Mouse (Mus musculus): ENCODE data around the gene Coasy. TPM values are rescaled to one million over a fixed set of nuclear protein-coding genes. Genes with fewer than 3 reads are reported as not detected.

The Coasy gene
- polyA plus RNA-seq, 1 experiment from 2014 or later, result 54.9 TPM

- Histone ChIP-seq H3K36me3 (ENCODE audit: control insufficient read depth, insufficient read depth, low read length) (peaks cover 23% of the 10 kb centered on the region), H3K27ac (ENCODE audit: low read depth, low read length) (no peak overlapping the region), H3K4me1 (ENCODE audit: control insufficient read depth, insufficient read depth, low read length) (no peaks in the 10 kb centered on the region), H3K9ac (ENCODE audit: low read length) (no peak overlapping the region), H3K4me2 (ENCODE audit: low read length) (no peak overlapping the region), H3K9me3 (replicated peaks; ENCODE audit: control insufficient read depth, low read length) (no peaks in the 10 kb centered on the region), H3K27me3 (replicated peaks; ENCODE audit: control insufficient read depth, insufficient read depth, low read length) (no peaks in the 10 kb centered on the region), H3K4me3 (ENCODE audit: low read depth, low read length) (no peak overlapping the region)
- ATAC-seq (no peak), DNase-seq (ENCODE audit: low spot score) (no peak)
- WGBS, result 84% methylated on average over 11 of the region's 11 CpGs
Observed at GRCm38 (mm10) chr11:101128996-101129577, 46.7 kb downstream of the Coasy start.

DNA sequence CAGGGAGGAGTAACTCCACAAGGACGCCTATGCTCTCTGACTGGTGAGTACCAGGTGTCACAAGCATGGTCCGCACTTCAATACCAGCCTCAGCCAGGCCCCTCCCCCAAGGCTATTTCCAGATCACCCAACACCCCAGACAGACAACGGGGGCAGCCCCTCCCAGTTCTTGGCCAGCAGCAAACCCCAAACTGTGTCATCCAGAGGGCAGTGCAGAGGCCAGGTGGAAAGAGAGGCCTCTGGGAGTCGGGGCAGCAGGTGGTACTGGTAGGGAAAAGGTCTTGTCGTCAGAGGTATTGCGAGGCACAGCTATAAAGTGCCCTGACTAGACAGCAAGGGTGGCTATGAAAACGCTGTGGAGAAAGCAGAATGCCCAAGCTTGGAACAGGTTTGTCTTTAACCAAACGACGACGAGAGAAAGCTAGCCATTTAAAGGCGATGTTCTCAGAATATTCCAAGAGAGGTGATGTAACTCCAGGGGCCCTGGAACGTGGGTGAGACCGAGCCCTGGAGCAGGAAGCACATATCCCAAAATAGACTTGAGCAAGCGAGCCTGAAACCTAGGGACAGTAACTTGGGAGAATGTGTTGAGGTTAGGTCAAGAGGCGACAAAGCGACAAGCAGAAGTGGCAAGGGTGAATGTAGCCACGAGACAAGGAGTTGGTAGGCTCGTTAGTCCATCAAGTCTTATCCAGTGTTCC, 47.8 kb downstream of the Coasy start:
- Histone ChIP-seq H3K27me3 (replicated peaks; ENCODE audit: control insufficient read depth, insufficient read depth, low read length) (no peaks in the 10 kb centered on the region), H3K4me2 (ENCODE audit: low read length) (no peak overlapping the region), H3K36me3 (ENCODE audit: control insufficient read depth, insufficient read depth, low read length) (peaks cover 17% of the 10 kb centered on the region), H3K9me3 (replicated peaks; ENCODE audit: control insufficient read depth, low read length) (no peaks in the 10 kb centered on the region), H3K27ac (ENCODE audit: low read depth, low read length) (no peak overlapping the region), H3K4me1 (ENCODE audit: control insufficient read depth, insufficient read depth, low read length) (no peaks in the 10 kb centered on the region), H3K9ac (ENCODE audit: low read length) (no peak overlapping the region), H3K4me3 (ENCODE audit: low read depth, low read length) (no peak overlapping the region)
- WGBS, result 56% methylated on average over 18 of the region's 18 CpGs
- DNase-seq (ENCODE audit: low spot score), result no peak
- no peak for ATAC-seq

GRCm38 (mm10) chr11:101131187-101131586, 48.8 kb downstream of the Coasy start:
- Histone ChIP-seq H3K36me3 (ENCODE audit: control insufficient read depth, insufficient read depth, low read length) (peaks cover 7% of the 10 kb centered on the region), H3K4me2 (ENCODE audit: low read length) (no peak overlapping the region), H3K27ac (ENCODE audit: low read depth, low read length) (no peak overlapping the region), H3K27me3 (replicated peaks; ENCODE audit: control insufficient read depth, insufficient read depth, low read length) (no peaks in the 10 kb centered on the region), H3K4me3 (ENCODE audit: low read depth, low read length) (no peak overlapping the region), H3K9me3 (replicated peaks; ENCODE audit: control insufficient read depth, low read length) (no peaks in the 10 kb centered on the region), H3K4me1 (ENCODE audit: control insufficient read depth, insufficient read depth, low read length) (no peaks in the 10 kb centered on the region), H3K9ac (ENCODE audit: low read length) (no peak overlapping the region)
- DNase-seq (ENCODE audit: low spot score) (peak; percentile 24), ATAC-seq (no peak)
- 92% methylated on average over 2 of the region's 2 CpGs for WGBS

DNA sequence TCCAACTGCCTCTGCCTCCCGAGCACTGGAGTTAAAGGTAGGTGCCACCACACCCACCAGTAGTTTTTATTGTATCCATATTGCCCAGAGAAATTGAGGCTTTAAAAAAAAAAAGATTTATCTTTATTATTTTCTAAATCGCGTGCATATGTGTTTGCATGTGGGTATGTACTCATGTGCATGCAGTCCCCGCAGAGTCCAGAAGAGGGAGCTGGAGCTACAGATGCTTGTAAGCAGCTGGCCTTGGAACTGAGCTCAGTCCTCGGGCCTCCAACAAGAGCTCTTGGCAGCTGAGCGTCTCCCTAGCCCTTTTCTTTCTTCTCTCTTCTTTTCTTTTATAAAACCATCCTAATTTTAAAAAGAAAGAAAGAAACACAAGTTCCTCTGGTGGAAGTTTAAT, 49.3 kb downstream of the Coasy start:
- no peak overlapping the region for H3K4me3 ChIP-seq (ENCODE audit: low read depth, low read length)
- H3K4me2 ChIP-seq (ENCODE audit: low read length), result no peak overlapping the region
- no peak overlapping the region for H3K9ac ChIP-seq (ENCODE audit: low read length)
- DNase-seq (ENCODE audit: low spot score), result no peak
- H3K27ac ChIP-seq (ENCODE audit: low read depth, low read length), result no peak overlapping the region
- H3K36me3 ChIP-seq (ENCODE audit: control insufficient read depth, insufficient read depth, low read length), result peaks cover 2% of the 10 kb centered on the region
- no peaks in the 10 kb centered on the region for H3K4me1 ChIP-seq (ENCODE audit: control insufficient read depth, insufficient read depth, low read length)
- H3K27me3 ChIP-seq (replicated peaks; ENCODE audit: control insufficient read depth, insufficient read depth, low read length), result no peaks in the 10 kb centered on the region
- H3K9me3 ChIP-seq (replicated peaks; ENCODE audit: control insufficient read depth, low read length), result no peaks in the 10 kb centered on the region
- ATAC-seq, result no peak
- WGBS, result 86% methylated on average over 6 of the region's 6 CpGs

DNA sequence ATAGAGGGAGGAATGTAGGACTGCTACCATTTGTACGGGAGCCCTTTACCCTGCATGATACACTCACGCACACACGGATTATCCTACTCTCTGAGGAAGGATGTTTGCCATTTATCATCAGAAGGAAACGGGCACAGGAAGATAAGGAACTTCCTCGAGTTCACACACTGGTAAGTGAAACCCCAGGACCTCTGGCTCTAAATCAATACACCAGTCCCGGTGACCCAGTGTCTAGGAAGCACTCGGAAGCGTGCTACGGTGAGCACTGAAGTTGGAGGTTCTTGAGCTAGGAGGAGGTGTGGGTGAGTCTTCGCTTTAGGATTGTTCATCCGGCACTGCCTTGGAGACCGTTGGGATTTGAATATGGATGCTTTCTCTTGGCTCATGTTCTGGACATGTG, 50.7 kb downstream of the Coasy start:
- Histone ChIP-seq H3K9me3 (replicated peaks; ENCODE audit: control insufficient read depth, low read length) (no peaks in the 10 kb centered on the region), H3K27ac (ENCODE audit: low read depth, low read length) (no peak overlapping the region), H3K9ac (ENCODE audit: low read length) (no peak overlapping the region), H3K36me3 (ENCODE audit: control insufficient read depth, insufficient read depth, low read length) (no peaks in the 10 kb centered on the region), H3K27me3 (replicated peaks; ENCODE audit: control insufficient read depth, insufficient read depth, low read length) (no peaks in the 10 kb centered on the region), H3K4me1 (ENCODE audit: control insufficient read depth, insufficient read depth, low read length) (no peaks in the 10 kb centered on the region), H3K4me3 (ENCODE audit: low read depth, low read length) (no peak overlapping the region), H3K4me2 (ENCODE audit: low read length) (no peak overlapping the region)
- DNase-seq (ENCODE audit: low spot score), result no peak
- 89% methylated on average over 12 of the region's 12 CpGs for WGBS
- no peak for ATAC-seq

- no peak overlapping the region for H3K9ac ChIP-seq (ENCODE audit: low read length)
- peaks cover under 1% of the 10 kb centered on the region; the same call in 1 of the 2 replicates for H3K4me1 ChIP-seq (ENCODE audit: control insufficient read depth, insufficient read depth, low read length)
- no peak overlapping the region for H3K4me2 ChIP-seq (ENCODE audit: low read length)
- H3K4me3 ChIP-seq (ENCODE audit: low read depth, low read length), result no peak overlapping the region
- no peaks in the 10 kb centered on the region for H3K9me3 ChIP-seq (replicated peaks; ENCODE audit: control insufficient read depth, low read length)
- no peak overlapping the region for H3K27ac ChIP-seq (ENCODE audit: low read depth, low read length)
- no peaks in the 10 kb centered on the region for H3K27me3 ChIP-seq (replicated peaks; ENCODE audit: control insufficient read depth, insufficient read depth, low read length)
- DNase-seq (ENCODE audit: low spot score) (no peak), ATAC-seq (no peak)
- WGBS, result 78% methylated on average over 13 of the region's 13 CpGs
- no peaks in the 10 kb centered on the region for H3K36me3 ChIP-seq (ENCODE audit: control insufficient read depth, insufficient read depth, low read length)
Observed at GRCm38 (mm10) chr11:101134217-101134865, 52.0 kb downstream of the Coasy start.

Other genes starting within 250 kb of the Coasy start
- 10.9 and 11.4 TPM in 2 replicates for gene Stat5b, start 231.8 kb upstream of the Coasy start, polyA plus RNA-seq (2014; fragmentation: Nextera tagmentation; extraction: Ambion mirVana)
- gene Stat5a, start 223.2 kb upstream of the Coasy start, polyA plus RNA-seq (2014; fragmentation: Nextera tagmentation; extraction: Ambion mirVana), result 0.69 and 0.96 TPM in 2 replicates
- gene Stat3, start 143.0 kb upstream of the Coasy start, polyA plus RNA-seq (2014; fragmentation: Nextera tagmentation; extraction: Ambion mirVana), result 23.3 and 26.4 TPM in 2 replicates
- 15.6 and 21.1 TPM in 2 replicates for gene Cavin1, start 111.7 kb upstream of the Coasy start, polyA plus RNA-seq (2014; fragmentation: Nextera tagmentation; extraction: Ambion mirVana)
- 50.2 and 74.4 TPM in 2 replicates for gene Atp6v0a1, start 73.1 kb upstream of the Coasy start, polyA plus RNA-seq (2014; fragmentation: Nextera tagmentation; extraction: Ambion mirVana)
- gene Naglu, start 12.6 kb upstream of the Coasy start, polyA plus RNA-seq (2014; fragmentation: Nextera tagmentation; extraction: Ambion mirVana), result 6.6 and 8.4 TPM in 2 replicates
- not detected in 2 replicates for gene Hsd17b1, start 4.2 kb upstream of the Coasy start, polyA plus RNA-seq (2014; fragmentation: Nextera tagmentation; extraction: Ambion mirVana)
- gene Mlx, start 4.7 kb downstream of the Coasy start, polyA plus RNA-seq (2014; fragmentation: Nextera tagmentation; extraction: Ambion mirVana), result 100 and 109 TPM in 2 replicates
- gene Psmc3ip, start 12.9 kb downstream of the Coasy start, polyA plus RNA-seq (2014; fragmentation: Nextera tagmentation; extraction: Ambion mirVana), result 39.8 and 54.3 TPM in 2 replicates
- gene Retreg3, start 37.3 kb downstream of the Coasy start, polyA plus RNA-seq (2014; fragmentation: Nextera tagmentation; extraction: Ambion mirVana), result 14.0 and 14.4 TPM in 2 replicates
- gene Tubg1, start 37.4 kb downstream of the Coasy start, polyA plus RNA-seq (2014; fragmentation: Nextera tagmentation; extraction: Ambion mirVana), result 84.9 and 87.8 TPM in 2 replicates
- gene Tubg2, start 73.3 kb downstream of the Coasy start, polyA plus RNA-seq (2014; fragmentation: Nextera tagmentation; extraction: Ambion mirVana), result 27.4 and 31.9 TPM in 2 replicates
- gene Cntnap1, start 88.0 kb downstream of the Coasy start, polyA plus RNA-seq (2014; fragmentation: Nextera tagmentation; extraction: Ambion mirVana), result 0.39 and 0.48 TPM in 2 replicates
- 4.6 and 5.5 TPM in 2 replicates for gene Plekhh3, start 88.8 kb downstream of the Coasy start, polyA plus RNA-seq (2014; fragmentation: Nextera tagmentation; extraction: Ambion mirVana)
- 0.10 TPM in 1 of 2 replicates, not detected in the other for gene Ccr10, start 92.9 kb downstream of the Coasy start, polyA plus RNA-seq (2014; fragmentation: Nextera tagmentation; extraction: Ambion mirVana)
- gene Ezh1, start 143.9 kb downstream of the Coasy start, polyA plus RNA-seq (2014; fragmentation: Nextera tagmentation; extraction: Ambion mirVana), result 16.1 and 22.4 TPM in 2 replicates
- 80.4 and 80.9 TPM in 2 replicates for gene Ramp2, start 163.5 kb downstream of the Coasy start, polyA plus RNA-seq (2014; fragmentation: Nextera tagmentation; extraction: Ambion mirVana)
- gene Vps25, start 171.1 kb downstream of the Coasy start, polyA plus RNA-seq (2014; fragmentation: Nextera tagmentation; extraction: Ambion mirVana), result 110 and 118 TPM in 2 replicates
- 3.0 and 3.4 TPM in 2 replicates for gene Wnk4, start 178.0 kb downstream of the Coasy start, polyA plus RNA-seq (2014; fragmentation: Nextera tagmentation; extraction: Ambion mirVana)
- 0.76 and 1.3 TPM in 2 replicates for gene Cntd1, start 196.4 kb downstream of the Coasy start, polyA plus RNA-seq (2014; fragmentation: Nextera tagmentation; extraction: Ambion mirVana)
- 237 and 260 TPM in 2 replicates for gene Coa3, start 196.5 kb downstream of the Coasy start, polyA plus RNA-seq (2014; fragmentation: Nextera tagmentation; extraction: Ambion mirVana)
- 172 and 177 TPM in 2 replicates for gene Becn1, start 219.7 kb downstream of the Coasy start, polyA plus RNA-seq (2014; fragmentation: Nextera tagmentation; extraction: Ambion mirVana)
- gene Psme3, start 233.6 kb downstream of the Coasy start, polyA plus RNA-seq (2014; fragmentation: Nextera tagmentation; extraction: Ambion mirVana), result 103 and 107 TPM in 2 replicates
- gene Aoc2, start 242.5 kb downstream of the Coasy start, polyA plus RNA-seq (2014; fragmentation: Nextera tagmentation; extraction: Ambion mirVana), result 0.94 and 1.1 TPM in 2 replicates
- gene Aoc3, start 248.0 kb downstream of the Coasy start, polyA plus RNA-seq (2014; fragmentation: Nextera tagmentation; extraction: Ambion mirVana), result 0.08 and 0.10 TPM in 2 replicates

Measured in forebrain, embryonic 14.5 days (tissue).